In the genomic region with DNA sequence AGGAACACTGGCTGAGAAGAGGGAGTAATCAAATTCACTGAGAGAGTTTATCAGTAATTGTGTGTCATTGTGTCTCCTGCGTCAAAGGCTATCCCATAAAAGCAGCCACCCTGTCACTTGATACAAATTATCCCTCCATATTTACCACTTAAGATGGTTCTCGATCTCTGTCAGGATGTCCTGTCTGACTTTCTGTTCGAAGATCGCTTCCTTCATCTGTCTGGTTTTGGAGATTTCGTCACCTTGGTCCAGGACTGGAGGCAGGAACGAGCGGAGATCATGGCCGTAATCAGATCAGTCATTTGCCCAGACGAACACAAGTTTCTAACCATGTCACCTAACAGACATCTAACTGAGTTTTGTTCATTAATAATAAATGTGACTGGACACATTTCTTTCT, we compare ENCODE assay signal across 20 mouse cellular contexts. TPM values are rescaled to one million over a fixed set of nuclear protein-coding genes. Genes with fewer than 3 reads are reported as not detected.
"Had no signal": no experiment of that assay in that cellular context is flagged by ENCODE, and none has a peak within 500 bp of the region (broad histone marks: within the 10 kb centered on the region; RNA-seq: fewer than 3 reads in every experiment).

No protein-coding gene starts in this region.

- H3K9ac ChIP-seq: neural tube, embryonic 15.5 days; stomach, embryonic 15.5 days had no signal

- H3K27ac ChIP-seq: neural tube, embryonic 15.5 days; stomach, embryonic 15.5 days; stomach, postnatal 0 days had no signal

- H3K9me3 ChIP-seq: neural tube, embryonic 15.5 days; stomach, embryonic 15.5 days had no signal

- DNase-seq: retina, postnatal 1 day; right cerebral cortex, adult 18-20 months; right cerebral cortex, postnatal 14 days; right cerebral cortex, postnatal 25 days; right cerebral cortex, postnatal 4 days; spleen, adult 18-20 months; thymus, adult 18-20 months; thymus, adult 2 months; thymus, postnatal 14 days; thymus, postnatal 25 days; thymus, postnatal 36 days; thymus, postnatal 4 days had no signal

- H3K27me3 ChIP-seq: neural tube, embryonic 15.5 days; stomach, embryonic 15.5 days had no signal

- H3K4me3 ChIP-seq: neural tube, embryonic 15.5 days; stomach, embryonic 15.5 days had no signal

- H3K36me3 ChIP-seq: neural tube, embryonic 15.5 days; stomach, embryonic 15.5 days had no signal

- H3K4me1 ChIP-seq: neural tube, embryonic 15.5 days; stomach, embryonic 15.5 days had no signal

- H3K4me2 ChIP-seq: neural tube, embryonic 15.5 days; stomach, embryonic 15.5 days had no signal

RNA-seq across cellular contexts. Expression of gene Cfap221, which starts 43.6 kb away (rescaled TPM):
- total RNA-seq: neutrophil, adult 5-6 weeks had no signal
- polyA plus RNA-seq: small intestine, adult 2 months; spleen, adult 2 months; stomach, embryonic 14.5 days; thymus, adult 2 months; urinary bladder, adult 2 months had no signal

RNA-seq across cellular contexts. Expression of gene Sctr, which starts 53.2 kb away (rescaled TPM):
- total RNA-seq: neutrophil, adult 5-6 weeks had no signal
